Mouse (Mus musculus) olfactory bulb, adult 2 months (tissue): ENCODE measurements around the gene Tpst1. TPM values are rescaled to one million over a fixed set of nuclear protein-coding genes. Genes with fewer than 3 reads are reported as not detected.
A peak's percentile ranks its signal among the peaks of the same experiment; 100 is the strongest.

Source experiments
- H3K27ac ChIP-seq: fragments of 200-500 bp; 2 replicates; pipeline ENCODE4 v1.5.1; 2012; ENCODE audit warnings: low read depth, low read length; ENCODE audit not compliant: insufficient read depth
- H3K4me1 ChIP-seq: fragments of 200-500 bp; 2 replicates; pipeline ENCODE4 v1.6.1; 2012; ENCODE audit warnings: low read length; ENCODE audit not compliant: control insufficient read depth, insufficient read depth
- H3K4me3 ChIP-seq: fragments of 200-500 bp; 2 replicates; pipeline ENCODE4 v1.5.1; 2012; ENCODE audit warnings: mild to moderate bottlenecking, low read depth, low read length, moderate library complexity; ENCODE audit not compliant: insufficient read depth
- CTCF ChIP-seq: fragments of 200-500 bp; IDR thresholded peaks from 2 replicates; pipeline ENCODE4 v1.5.1; 2012; ENCODE audit warnings: low read depth, mild to moderate bottlenecking, low read length, moderate library complexity; ENCODE audit not compliant: insufficient read depth
- POLR2A ChIP-seq: fragments of 200-500 bp; IDR thresholded peaks from 2 replicates; pipeline ENCODE4 v1.6.1; 2012; ENCODE audit warnings: mild to moderate bottlenecking, low read depth, low read length, moderate library complexity; ENCODE audit not compliant: insufficient read depth
- WGBS: fragments of 180-500 bp; shearing (Covaris S2); methylation state at CpG from one replicate; pipeline ENCODE4 v1.1.7; 2018; 5-methylcytosine and 5-hydroxymethylcytosine counted together
- polyA plus RNA-seq: library from polyadenylated mRNA; stranded (reverse); fragments of >200 nt; gene quantifications from 2 replicates; pipeline ENCODE4 v1.2.4, GENCODE M21; 2012; ENCODE audit warnings: low replicate concordance; ENCODE audit not compliant: missing spikeins, insufficient read depth, insufficient read length

Gene Tpst1
- polyA plus RNA-seq, 1 experiment, result not detected

DNA sequence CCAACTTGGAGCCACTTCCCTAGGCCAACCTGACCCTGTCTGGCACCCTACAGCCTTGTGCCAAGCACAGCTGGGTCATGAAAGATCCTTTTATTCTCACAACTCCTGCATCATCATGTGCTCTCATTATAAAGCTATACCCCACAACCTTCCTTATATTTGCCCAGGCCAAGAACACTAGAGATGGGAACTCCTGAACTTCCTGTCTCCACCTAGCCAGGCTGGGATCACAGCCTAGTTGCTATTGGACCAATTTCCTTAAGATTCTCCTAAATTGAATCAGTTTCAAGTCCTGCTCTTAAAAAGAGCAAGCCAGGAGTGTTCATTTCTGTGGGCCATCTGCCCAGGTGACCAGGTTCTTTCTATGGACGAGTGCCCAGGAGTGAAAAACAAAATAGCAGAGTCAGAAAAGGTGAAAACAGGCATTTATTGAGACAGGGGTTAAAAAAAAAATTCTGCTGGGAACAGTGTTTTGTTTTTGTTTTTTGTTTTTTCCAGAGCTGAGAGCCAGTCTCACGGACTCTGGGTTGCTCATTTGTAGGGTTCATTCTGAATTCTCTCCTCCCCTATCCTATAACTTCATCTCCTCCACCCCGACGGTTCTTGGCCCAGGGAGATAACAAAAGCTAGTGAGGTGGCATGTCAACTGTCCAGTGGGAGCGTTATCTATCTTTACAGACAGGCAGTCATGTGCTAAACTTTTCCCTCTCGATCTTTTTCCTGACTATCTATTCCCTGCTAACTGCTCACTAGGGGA is 97.7 kb downstream of the Tpst1 start:
- 7% methylated on average over 6 of the region's 6 CpGs for WGBS
- Histone ChIP-seq H3K4me1 (peaks cover 4% of the 10 kb centered on the region; the same call in 1 of the 2 replicates), H3K27ac (peak overlapping the region; percentile 87), H3K4me3 (peak overlapping the region; percentile 92)
- TF ChIP-seq CTCF (no peak), POLR2A (no peak)

DNA sequence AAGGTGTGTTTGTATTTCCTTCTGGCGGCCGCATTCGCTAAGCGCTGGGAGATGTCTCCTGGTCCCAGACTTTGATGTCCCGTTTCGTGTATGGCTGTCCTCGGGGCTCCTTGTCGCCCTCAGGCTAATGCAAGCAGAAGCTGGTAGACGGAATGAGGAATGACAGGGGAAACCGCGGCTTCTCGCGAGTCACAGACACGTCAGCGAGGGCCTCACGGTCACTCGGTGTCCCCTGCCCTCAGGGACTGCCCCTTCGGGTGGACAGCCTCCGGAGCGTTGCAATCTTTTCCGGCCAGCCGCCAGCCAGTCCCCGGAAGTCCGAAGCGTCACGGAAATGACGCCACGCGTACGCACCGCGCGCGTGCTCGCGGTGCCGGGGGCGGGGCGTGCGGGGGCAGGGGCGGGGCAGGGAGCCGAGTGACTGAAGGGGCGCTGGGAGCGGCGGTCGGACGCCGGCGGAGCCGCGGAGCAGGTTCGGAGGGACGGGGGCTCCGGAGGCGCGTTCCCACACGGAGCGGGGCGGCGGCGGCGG is 98.4 kb downstream of the Tpst1 start, which contains the start of gene Rabgef1:
TSS of gene Rabgef1 (plus strand) at position 376 of the 532 bp plus-strand sequence.
- peak within 1 kb of the TSS; percentile 87 for H3K27ac ChIP-seq
- H3K4me3 ChIP-seq, result peak within 1 kb of the TSS; percentile 92
- peaks cover 4% of the 10 kb centered on the region; the same call in 1 of the 2 replicates for H3K4me1 ChIP-seq
- under 1% methylated on average over 60 of the region's 62 CpGs for WGBS
- TF ChIP-seq CTCF (no peak), POLR2A (peak; percentile 98)

GRCm38 (mm10) chr5:130171956-130172601 is 99.0 kb downstream of the Tpst1 start:
- no peak for TF ChIP-seq CTCF
- no peak for TF ChIP-seq POLR2A
- peak overlapping the region; percentile 92 for H3K4me3 ChIP-seq
- peak overlapping the region; percentile 42 for H3K27ac ChIP-seq
- H3K4me1 ChIP-seq, result peaks cover 4% of the 10 kb centered on the region; the same call in 1 of the 2 replicates
- under 1% methylated on average over 45 of the region's 46 CpGs for WGBS

GRCm38 (mm10) chr5:130173012-130173411 is 99.9 kb downstream of the Tpst1 start:
- no peak overlapping the region for H3K27ac ChIP-seq
- peaks cover 4% of the 10 kb centered on the region; the same call in 1 of the 2 replicates for H3K4me1 ChIP-seq
- no peak overlapping the region for H3K4me3 ChIP-seq
- WGBS, result 96% methylated on average over 4 of the region's 4 CpGs
- TF ChIP-seq CTCF (no peak), POLR2A (no peak)

DNA sequence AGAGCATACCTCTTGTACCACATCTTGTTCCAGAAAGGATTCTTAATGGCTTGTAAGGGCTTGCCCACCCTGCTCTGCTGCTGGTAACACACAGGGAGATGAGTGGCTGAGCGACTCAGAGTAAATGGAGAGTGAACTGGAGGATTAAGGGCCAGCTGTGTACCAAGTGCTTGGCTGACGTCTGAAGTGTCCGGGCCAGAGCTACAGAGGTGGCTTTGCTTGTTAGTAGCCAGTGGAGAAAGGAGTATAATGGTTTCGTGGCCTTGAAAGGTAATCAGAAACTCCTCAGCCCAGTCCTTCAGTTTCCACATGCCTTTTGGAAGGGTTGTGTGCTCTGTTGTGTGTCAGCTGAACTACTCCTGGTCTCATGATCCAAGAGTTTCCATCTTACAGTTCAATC is 104.7 kb downstream of the Tpst1 start:
- H3K27ac ChIP-seq, result no peak overlapping the region
- no peak for TF ChIP-seq POLR2A
- TF ChIP-seq CTCF, result no peak
- H3K4me3 ChIP-seq, result no peak overlapping the region
- 50% methylated on average over 4 of the region's 4 CpGs for WGBS
- peaks cover 6% of the 10 kb centered on the region; the same call in 1 of the 2 replicates for H3K4me1 ChIP-seq

DNA sequence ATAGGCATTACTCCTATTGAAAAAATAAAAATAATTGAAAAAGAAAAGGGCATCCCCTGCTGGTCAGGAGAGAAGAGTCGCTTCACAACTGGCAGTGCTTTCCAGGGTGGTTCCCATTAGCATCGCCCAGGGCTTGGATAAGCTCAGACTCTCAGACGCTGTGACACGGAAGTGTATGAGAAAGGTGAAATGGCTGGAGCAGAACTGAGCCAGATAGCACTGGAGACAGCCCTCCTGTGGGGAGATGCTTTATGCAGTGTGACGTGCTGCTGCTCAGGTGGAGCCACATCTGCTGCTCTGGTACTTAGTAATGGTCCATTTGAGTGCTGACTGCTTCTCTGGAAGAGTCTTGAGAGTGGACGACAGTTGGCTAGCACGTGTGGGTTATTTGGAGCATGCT is 107.2 kb downstream of the Tpst1 start:
- Histone ChIP-seq H3K4me1 (peaks cover 2% of the 10 kb centered on the region; the same call in 1 of the 2 replicates), H3K4me3 (no peak overlapping the region), H3K27ac (no peak overlapping the region)
- 60% methylated on average over 7 of the region's 7 CpGs for WGBS
- TF ChIP-seq CTCF (no peak), POLR2A (no peak)

DNA sequence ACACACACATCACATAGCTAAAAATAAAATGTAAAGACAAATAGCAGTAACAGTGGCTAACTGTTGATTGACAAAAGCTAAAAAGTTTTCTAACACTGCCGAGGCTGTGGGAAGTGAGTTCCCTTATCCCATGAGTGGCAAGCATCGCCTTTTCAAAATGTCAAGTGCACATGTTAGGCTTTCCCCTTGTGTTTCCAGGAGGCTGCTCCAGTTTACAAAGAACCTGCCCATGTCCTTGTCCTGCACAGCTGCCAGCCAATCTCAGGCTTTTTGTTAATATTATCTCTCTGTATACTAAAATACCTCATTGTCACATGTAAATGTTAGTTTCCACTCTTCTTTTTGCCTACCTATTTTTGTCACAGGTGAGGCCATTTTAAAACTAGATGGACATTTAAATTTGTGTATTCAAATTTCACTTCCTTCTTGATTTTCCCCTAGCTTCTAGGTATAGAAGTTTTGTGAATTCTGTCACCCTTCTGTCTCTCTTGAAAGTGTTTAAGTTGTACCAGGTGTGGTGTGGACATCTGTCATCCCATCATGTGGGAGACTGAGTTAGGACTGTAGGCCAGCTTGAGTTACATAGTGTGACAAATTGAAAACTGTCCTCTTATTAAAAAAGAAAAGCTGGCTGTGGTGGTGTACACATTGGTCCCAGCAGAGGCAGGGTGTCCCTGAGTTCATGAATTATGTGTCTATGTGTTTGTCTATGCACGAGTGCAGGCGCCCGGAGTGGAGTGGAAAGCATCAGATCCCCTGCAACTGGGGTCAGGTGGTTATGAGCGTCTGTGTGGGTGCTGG is 108.8 kb downstream of the Tpst1 start:
- 85% methylated on average over 6 of the region's 6 CpGs for WGBS
- TF ChIP-seq CTCF (no peak), POLR2A (no peak)
- Histone ChIP-seq H3K4me3 (no peak overlapping the region), H3K27ac (no peak overlapping the region), H3K4me1 (peaks cover 2% of the 10 kb centered on the region; the same call in 1 of the 2 replicates)

DNA sequence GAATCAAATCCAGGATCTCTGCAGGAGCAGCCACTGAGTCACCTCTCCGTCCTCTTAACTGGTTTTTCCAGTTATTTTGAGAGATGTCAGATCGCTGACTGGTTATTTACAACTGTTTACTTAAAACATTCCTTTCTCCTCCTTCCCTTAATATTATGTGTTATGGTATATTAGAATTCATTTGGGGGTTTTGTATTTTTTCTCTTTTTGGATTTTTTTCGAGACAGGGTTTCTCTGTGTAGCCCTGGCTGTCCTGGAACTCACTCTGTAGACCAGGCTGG is 109.4 kb downstream of the Tpst1 start:
- no peak overlapping the region for H3K27ac ChIP-seq
- no peak overlapping the region for H3K4me3 ChIP-seq
- 74% methylated on average over 3 of the region's 3 CpGs for WGBS
- TF ChIP-seq CTCF, result no peak
- TF ChIP-seq POLR2A, result no peak
- H3K4me1 ChIP-seq, result peaks cover 5% of the 10 kb centered on the region
